Mouse (Mus musculus) myocyte (in vitro differentiated cells): ENCODE results near the gene Timm17a.

Experiments used
- CEBPB ChIP-seq: IDR thresholded peaks from 2 replicates; pipeline ENCODE4 v1.6.1; 2011; ENCODE audit warnings: mild to moderate bottlenecking, moderate library complexity; ENCODE audit not compliant: poor library complexity, insufficient read depth, severe bottlenecking
- E2F4 ChIP-seq: IDR thresholded peaks from one replicate; pipeline ENCODE4 v1.6.1; 2011; ENCODE audit warnings: mild to moderate bottlenecking, control low read depth, moderate library complexity; ENCODE audit not compliant: insufficient read depth
- MAX ChIP-seq: IDR thresholded peaks from one replicate; pipeline ENCODE4 v1.6.1; 2011; ENCODE audit warnings: low read depth, mild to moderate bottlenecking, control low read depth
- MYOD1 ChIP-seq, 3 experiments: IDR thresholded peaks; one replicate each; pipeline ENCODE4 v1.6.1; 2011; ENCODE audit warnings: control low read depth in 2 of 3, low read depth in 2 of 3, mild to moderate bottlenecking in 2 of 3, moderate library complexity in 1 of 3; ENCODE audit not compliant: insufficient read length in 2 of 3, control insufficient read depth in 1 of 3
- MYOG ChIP-seq, 3 experiments: IDR thresholded peaks; one replicate each; pipeline ENCODE4 v1.6.1; 2011; ENCODE audit warnings: control low read depth in 2 of 3, low read depth in 2 of 3, mild to moderate bottlenecking in 2 of 3; ENCODE audit not compliant: insufficient read length in 2 of 3, control insufficient read depth in 1 of 3, insufficient read depth in 1 of 3
- POLR2A ChIP-seq: IDR thresholded peaks from one replicate; pipeline ENCODE4 v1.6.1; 2011; ENCODE audit warnings: low read depth, mild to moderate bottlenecking, control low read depth, moderate library complexity; ENCODE audit not compliant: insufficient read length
- POLR2AphosphoS2 ChIP-seq: IDR thresholded peaks from one replicate; pipeline ENCODE4 v1.6.1; 2011; ENCODE audit warnings: low read depth, control low read depth; ENCODE audit not compliant: insufficient read length
- REST ChIP-seq: IDR thresholded peaks from one replicate; pipeline ENCODE4 v1.6.1; 2011; ENCODE audit warnings: mild to moderate bottlenecking, control low read depth, moderate library complexity; ENCODE audit not compliant: insufficient read depth, insufficient read length
- SRF ChIP-seq: IDR thresholded peaks from one replicate; pipeline ENCODE4 v1.6.1; 2011; ENCODE audit warnings: low read depth; ENCODE audit not compliant: control insufficient read depth, insufficient read length
- TCF12 ChIP-seq: IDR thresholded peaks from one replicate; pipeline ENCODE4 v1.6.1; 2011; ENCODE audit warnings: mild to moderate bottlenecking, control low read depth; ENCODE audit not compliant: poor library complexity, insufficient read depth, severe bottlenecking
- TCF3 ChIP-seq: IDR thresholded peaks from one replicate; pipeline ENCODE4 v1.6.1; 2011; ENCODE audit warnings: low read depth, control low read depth; ENCODE audit not compliant: insufficient read length
- USF1 ChIP-seq: IDR thresholded peaks from one replicate; pipeline ENCODE4 v1.6.1; 2011; ENCODE audit warnings: low read depth, mild to moderate bottlenecking, control low read depth, moderate library complexity

DNA sequence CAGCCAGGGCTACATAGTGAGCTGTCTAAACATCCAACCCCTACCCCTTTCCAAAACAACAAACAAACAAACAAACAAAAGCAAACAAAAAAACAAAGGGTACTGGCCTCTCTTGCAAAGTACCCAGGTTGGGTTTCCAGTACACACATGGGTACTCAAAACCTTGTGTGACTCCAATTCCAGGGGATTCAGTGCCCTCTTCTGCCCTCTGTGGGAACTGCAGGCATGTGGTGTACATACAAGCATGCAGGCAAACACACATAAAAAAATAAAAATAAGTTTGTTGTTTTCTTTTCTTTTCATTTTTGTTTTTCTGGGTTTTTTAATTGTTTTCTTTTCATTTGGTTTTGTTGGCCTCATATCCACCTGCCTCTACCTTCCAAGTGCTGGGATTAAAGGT lies 48.5 kb upstream of the Timm17a start:
- TF ChIP-seq POLR2AphosphoS2 (no peak), POLR2A (no peak), CEBPB (no peak), MYOG (IDR thresholded peaks at IDR 0.05; ENCODE audit: control insufficient read depth in 1 of 3, insufficient read depth in 1 of 3, insufficient read length in 2 of 3, low read depth in 2 of 3) (no peak), MYOD1 (IDR thresholded peaks at IDR 0.05; ENCODE audit: control insufficient read depth in 1 of 3, insufficient read length in 2 of 3, low read depth in 2 of 3) (no peak), USF1 (no peak), SRF (no peak), E2F4 (no peak), REST (no peak), MAX (no peak), TCF12 (no peak), TCF3 (no peak)
